Mouse (Mus musculus): ENCODE measurements around the gene Bank1. TPM values are rescaled to one million over a fixed set of nuclear protein-coding genes. Genes with fewer than 3 reads are reported as not detected.

Bank1 gene
- polyA plus RNA-seq, 1 experiment from 2014 or later, result 0.24 TPM

GRCm38 (mm10) chr3:136166033-136166361 lies 159.9 kb downstream of the Bank1 start:
- no peaks in the 10 kb centered on the region for H3K9me3 ChIP-seq
- 94% methylated on average over 2 of the region's 2 CpGs for WGBS
- H3K4me1 ChIP-seq (replicated peaks), result no peaks in the 10 kb centered on the region
- no peak overlapping the region for H3K4me2 ChIP-seq
- H3K27me3 ChIP-seq, result no peaks in the 10 kb centered on the region
- H3K9ac ChIP-seq (replicated peaks), result no peak overlapping the region
- no peak overlapping the region for H3K27ac ChIP-seq
- H3K4me3 ChIP-seq (replicated peaks), result no peak overlapping the region
- H3K36me3 ChIP-seq, result no peaks in the 10 kb centered on the region
- no peak for ATAC-seq (ENCODE audit: insufficient number of reproducible peaks, insufficient read depth, low FRiP score, low TSS enrichment, low read depth)

GRCm38 (mm10) chr3:136165167-136166032 lies 160.5 kb downstream of the Bank1 start:
- WGBS, result 80% methylated on average over 7 of the region's 7 CpGs
- no peak for ATAC-seq (ENCODE audit: insufficient number of reproducible peaks, insufficient read depth, low FRiP score, low TSS enrichment, low read depth)
- Histone ChIP-seq H3K4me1 (replicated peaks) (no peaks in the 10 kb centered on the region), H3K27me3 (no peaks in the 10 kb centered on the region), H3K9ac (replicated peaks) (no peak overlapping the region), H3K27ac (no peak overlapping the region), H3K9me3 (no peaks in the 10 kb centered on the region), H3K4me2 (no peak overlapping the region), H3K4me3 (replicated peaks) (no peak overlapping the region), H3K36me3 (no peaks in the 10 kb centered on the region)

GRCm38 (mm10) chr3:136158059-136158458 lies 167.8 kb downstream of the Bank1 start:
- H3K4me2 ChIP-seq, result no peak overlapping the region
- no peaks in the 10 kb centered on the region for H3K4me1 ChIP-seq (replicated peaks)
- H3K9ac ChIP-seq (replicated peaks), result no peak overlapping the region
- no peak overlapping the region for H3K4me3 ChIP-seq (replicated peaks)
- no peaks in the 10 kb centered on the region for H3K9me3 ChIP-seq
- no peaks in the 10 kb centered on the region for H3K27me3 ChIP-seq
- no peak overlapping the region for H3K27ac ChIP-seq
- ATAC-seq (ENCODE audit: insufficient number of reproducible peaks, insufficient read depth, low FRiP score, low TSS enrichment, low read depth), result no peak
- WGBS, result 47% methylated on average over 2 of the region's 2 CpGs
- no peaks in the 10 kb centered on the region for H3K36me3 ChIP-seq

GRCm38 (mm10) chr3:136155555-136155954 lies 170.3 kb downstream of the Bank1 start:
- Histone ChIP-seq H3K36me3 (no peaks in the 10 kb centered on the region), H3K4me3 (replicated peaks) (no peak overlapping the region), H3K9ac (replicated peaks) (no peak overlapping the region), H3K27ac (no peak overlapping the region), H3K27me3 (no peaks in the 10 kb centered on the region), H3K4me2 (no peak overlapping the region), H3K4me1 (replicated peaks) (no peaks in the 10 kb centered on the region), H3K9me3 (no peaks in the 10 kb centered on the region)
- ATAC-seq (ENCODE audit: insufficient number of reproducible peaks, insufficient read depth, low FRiP score, low TSS enrichment, low read depth), result no peak
- 60% methylated on average over 1 of the region's 1 CpGs for WGBS

- Histone ChIP-seq H3K36me3 (no peaks in the 10 kb centered on the region), H3K27ac (no peak overlapping the region), H3K9me3 (no peaks in the 10 kb centered on the region), H3K4me1 (replicated peaks) (no peaks in the 10 kb centered on the region), H3K4me3 (replicated peaks) (no peak overlapping the region), H3K27me3 (no peaks in the 10 kb centered on the region), H3K9ac (replicated peaks) (no peak overlapping the region), H3K4me2 (no peak overlapping the region)
- no peak for ATAC-seq (ENCODE audit: insufficient number of reproducible peaks, insufficient read depth, low FRiP score, low TSS enrichment, low read depth)
- 80% methylated on average over 3 of the region's 3 CpGs for WGBS
These were observed 175.0 kb downstream of the Bank1 start for GRCm38 (mm10) chr3:136150886-136151285.

- Histone ChIP-seq H3K27me3 (no peaks in the 10 kb centered on the region), H3K4me3 (replicated peaks) (no peak overlapping the region), H3K9me3 (no peaks in the 10 kb centered on the region), H3K4me2 (no peak overlapping the region), H3K36me3 (no peaks in the 10 kb centered on the region), H3K9ac (replicated peaks) (no peak overlapping the region), H3K27ac (no peak overlapping the region), H3K4me1 (replicated peaks) (no peaks in the 10 kb centered on the region)
- 86% methylated on average over 2 of the region's 2 CpGs for WGBS
- no peak for ATAC-seq (ENCODE audit: insufficient number of reproducible peaks, insufficient read depth, low FRiP score, low TSS enrichment, low read depth)
These were observed 178.7 kb downstream of the Bank1 start for GRCm38 (mm10) chr3:136147166-136147565.

GRCm38 (mm10) chr3:136132013-136132412 lies 193.9 kb downstream of the Bank1 start:
- Histone ChIP-seq H3K4me3 (replicated peaks) (no peak overlapping the region), H3K36me3 (no peaks in the 10 kb centered on the region), H3K27me3 (no peaks in the 10 kb centered on the region), H3K9me3 (no peaks in the 10 kb centered on the region), H3K9ac (replicated peaks) (no peak overlapping the region), H3K4me2 (no peak overlapping the region), H3K27ac (no peak overlapping the region), H3K4me1 (replicated peaks) (no peaks in the 10 kb centered on the region)
- ATAC-seq (ENCODE audit: insufficient number of reproducible peaks, insufficient read depth, low FRiP score, low TSS enrichment, low read depth), result no peak
- WGBS, result 71% methylated on average over 3 of the region's 3 CpGs

- no peaks in the 10 kb centered on the region for H3K9me3 ChIP-seq
- no peak for ATAC-seq (ENCODE audit: insufficient number of reproducible peaks, insufficient read depth, low FRiP score, low TSS enrichment, low read depth)
- no peak overlapping the region for H3K9ac ChIP-seq (replicated peaks)
These were observed 210.2 kb downstream of the Bank1 start for GRCm38 (mm10) chr3:136115478-136116215.

GRCm38 (mm10) chr3:136109411-136110139 lies 216.3 kb downstream of the Bank1 start:
- H3K4me3 ChIP-seq (replicated peaks), result no peak overlapping the region
- ATAC-seq (ENCODE audit: insufficient number of reproducible peaks, insufficient read depth, low FRiP score, low TSS enrichment, low read depth), result no peak
- no peaks in the 10 kb centered on the region for H3K9me3 ChIP-seq
- H3K27me3 ChIP-seq, result no peaks in the 10 kb centered on the region
- no peak overlapping the region for H3K27ac ChIP-seq
- no peaks in the 10 kb centered on the region for H3K36me3 ChIP-seq
- H3K9ac ChIP-seq (replicated peaks), result no peak overlapping the region
- 86% methylated on average over 6 of the region's 6 CpGs for WGBS
- H3K4me1 ChIP-seq (replicated peaks), result no peaks in the 10 kb centered on the region
- no peak overlapping the region for H3K4me2 ChIP-seq

More at GRCm38 (mm10) chr3:136115478-136116215, 210.2 kb downstream of the Bank1 start:
- WGBS, result 85% methylated on average over 5 of the region's 5 CpGs
- no peak overlapping the region for H3K4me3 ChIP-seq (replicated peaks)
- no peaks in the 10 kb centered on the region for H3K4me1 ChIP-seq (replicated peaks)
- no peak overlapping the region for H3K4me2 ChIP-seq
- no peaks in the 10 kb centered on the region for H3K27me3 ChIP-seq
- H3K36me3 ChIP-seq, result no peaks in the 10 kb centered on the region
- no peak overlapping the region for H3K27ac ChIP-seq

- H3K9me3 ChIP-seq, result no peaks in the 10 kb centered on the region
- no peak overlapping the region for H3K27ac ChIP-seq
- no peak overlapping the region for H3K9ac ChIP-seq (replicated peaks)
- H3K27me3 ChIP-seq, result no peaks in the 10 kb centered on the region
- H3K4me3 ChIP-seq (replicated peaks), result no peak overlapping the region
- H3K36me3 ChIP-seq, result no peaks in the 10 kb centered on the region
- no peak overlapping the region for H3K4me2 ChIP-seq
- 34% methylated on average over 1 of the region's 1 CpGs for WGBS
- no peak for ATAC-seq (ENCODE audit: insufficient number of reproducible peaks, insufficient read depth, low FRiP score, low TSS enrichment, low read depth)
- H3K4me1 ChIP-seq (replicated peaks), result no peaks in the 10 kb centered on the region
These were observed 219.4 kb downstream of the Bank1 start for GRCm38 (mm10) chr3:136106452-136106851.

GRCm38 (mm10) chr3:136103339-136103738 lies 222.5 kb downstream of the Bank1 start:
- H3K9me3 ChIP-seq, result no peaks in the 10 kb centered on the region
- H3K9ac ChIP-seq (replicated peaks), result no peak overlapping the region
- WGBS, result 83% methylated on average over 2 of the region's 2 CpGs
- H3K4me2 ChIP-seq, result no peak overlapping the region
- no peak for ATAC-seq (ENCODE audit: insufficient number of reproducible peaks, insufficient read depth, low FRiP score, low TSS enrichment, low read depth)
- no peaks in the 10 kb centered on the region for H3K36me3 ChIP-seq
- no peaks in the 10 kb centered on the region for H3K4me1 ChIP-seq (replicated peaks)
- no peak overlapping the region for H3K4me3 ChIP-seq (replicated peaks)
- peaks cover 2% of the 10 kb centered on the region; the same call in 1 of the 2 replicates for H3K27me3 ChIP-seq
- no peak overlapping the region for H3K27ac ChIP-seq
